Mouse (Mus musculus): ENCODE data around the gene Fbln2.

The Fbln2 gene

GRCm38 (mm10) chr6:91268318-91268717, 56.1 kb downstream of the Fbln2 start:
- H3K9me3 ChIP-seq (ENCODE audit: low read length) = no peaks in the 10 kb centered on the region
- TF ChIP-seq NANOG (IDR thresholded peaks at IDR 0.05; ENCODE audit: borderline replicate concordance, low read length) (no peak), CTCF (conservative IDR thresholded peaks at IDR 0.05; ENCODE audit: low read length) (no peak), POU5F1 (IDR thresholded peaks at IDR 0.05; ENCODE audit: borderline replicate concordance, low read length) (no peak)
- no peaks in the 10 kb centered on the region for H3K36me3 ChIP-seq (ENCODE audit: insufficient read depth, low read length)

GRCm38 (mm10) chr6:91277549-91277948, 65.3 kb downstream of the Fbln2 start:
- no peak for TF ChIP-seq POU5F1 (IDR thresholded peaks at IDR 0.05; ENCODE audit: borderline replicate concordance, low read length)
- TF ChIP-seq CTCF (conservative IDR thresholded peaks at IDR 0.05; ENCODE audit: low read length) = peak; percentile 85
- Histone ChIP-seq H3K36me3 (ENCODE audit: insufficient read depth, low read length) (no peaks in the 10 kb centered on the region), H3K9me3 (ENCODE audit: low read length) (no peaks in the 10 kb centered on the region), H3K27me3 (ENCODE audit: insufficient read depth, low read length) (peaks cover 17% of the 10 kb centered on the region), H3K4me1 (replicated peaks; ENCODE audit: low read depth, low read length) (peaks cover 8% of the 10 kb centered on the region; the same call in 1 of the 2 replicates), H3K4me3 (replicated peaks; ENCODE audit: low read length) (no peak overlapping the region)

More at GRCm38 (mm10) chr6:91268318-91268717, 56.1 kb downstream of the Fbln2 start:
- Histone ChIP-seq H3K4me3 (replicated peaks; ENCODE audit: low read length) (no peak overlapping the region), H3K4me1 (replicated peaks; ENCODE audit: low read depth, low read length) (peaks cover 7% of the 10 kb centered on the region), H3K27me3 (ENCODE audit: insufficient read depth, low read length) (peaks cover 18% of the 10 kb centered on the region)

GRCm38 (mm10) chr6:91278302-91278701, 66.0 kb downstream of the Fbln2 start:
- H3K27me3 ChIP-seq (ENCODE audit: insufficient read depth, low read length) = peaks cover 25% of the 10 kb centered on the region
- H3K4me3 ChIP-seq (replicated peaks; ENCODE audit: low read length) = no peak overlapping the region
- no peaks in the 10 kb centered on the region for H3K36me3 ChIP-seq (ENCODE audit: insufficient read depth, low read length)
- TF ChIP-seq CTCF (conservative IDR thresholded peaks at IDR 0.05; ENCODE audit: low read length) (no peak), POU5F1 (IDR thresholded peaks at IDR 0.05; ENCODE audit: borderline replicate concordance, low read length) (no peak)
- peaks cover 11% of the 10 kb centered on the region; the same call in 1 of the 2 replicates for H3K4me1 ChIP-seq (replicated peaks; ENCODE audit: low read depth, low read length)
- no peaks in the 10 kb centered on the region for H3K9me3 ChIP-seq (ENCODE audit: low read length)

GRCm38 (mm10) chr6:91279477-91279876, 67.2 kb downstream of the Fbln2 start:
- H3K9me3 ChIP-seq (ENCODE audit: low read length) = no peaks in the 10 kb centered on the region
- peaks cover 15% of the 10 kb centered on the region; the same call in 1 of the 2 replicates for H3K4me1 ChIP-seq (replicated peaks; ENCODE audit: low read depth, low read length)
- no peak for TF ChIP-seq POU5F1 (IDR thresholded peaks at IDR 0.05; ENCODE audit: borderline replicate concordance, low read length)
- no peak for TF ChIP-seq CTCF (conservative IDR thresholded peaks at IDR 0.05; ENCODE audit: low read length)
- TF ChIP-seq NANOG (IDR thresholded peaks at IDR 0.05; ENCODE audit: borderline replicate concordance, low read length) = no peak
- no peaks in the 10 kb centered on the region for H3K36me3 ChIP-seq (ENCODE audit: insufficient read depth, low read length)
- no peak overlapping the region for H3K4me3 ChIP-seq (replicated peaks; ENCODE audit: low read length)
- H3K27me3 ChIP-seq (ENCODE audit: insufficient read depth, low read length) = peaks cover 37% of the 10 kb centered on the region

- peaks cover 54% of the 10 kb centered on the region for H3K27me3 ChIP-seq (ENCODE audit: insufficient read depth, low read length)
- TF ChIP-seq NANOG (IDR thresholded peaks at IDR 0.05; ENCODE audit: borderline replicate concordance, low read length) = no peak
- peak; percentile 96 for TF ChIP-seq CTCF (conservative IDR thresholded peaks at IDR 0.05; ENCODE audit: low read length)
- H3K36me3 ChIP-seq (ENCODE audit: insufficient read depth, low read length) = no peaks in the 10 kb centered on the region
- no peak overlapping the region for H3K4me3 ChIP-seq (replicated peaks; ENCODE audit: low read length)
- H3K9me3 ChIP-seq (ENCODE audit: low read length) = no peaks in the 10 kb centered on the region
- H3K4me1 ChIP-seq (replicated peaks; ENCODE audit: low read depth, low read length) = peaks cover 31% of the 10 kb centered on the region
These were observed 69.0 kb downstream of the Fbln2 start for GRCm38 (mm10) chr6:91281206-91281605.

- TF ChIP-seq POU5F1 (IDR thresholded peaks at IDR 0.05; ENCODE audit: borderline replicate concordance, low read length) (no peak), CTCF (conservative IDR thresholded peaks at IDR 0.05; ENCODE audit: low read length) (no peak), NANOG (IDR thresholded peaks at IDR 0.05; ENCODE audit: borderline replicate concordance, low read length) (no peak)
- Histone ChIP-seq H3K9me3 (ENCODE audit: low read length) (no peaks in the 10 kb centered on the region), H3K4me3 (replicated peaks; ENCODE audit: low read length) (no peak overlapping the region), H3K36me3 (ENCODE audit: insufficient read depth, low read length) (no peaks in the 10 kb centered on the region), H3K27me3 (ENCODE audit: insufficient read depth, low read length) (peaks cover 59% of the 10 kb centered on the region), H3K4me1 (replicated peaks; ENCODE audit: low read depth, low read length) (peaks cover 35% of the 10 kb centered on the region)
These were observed 69.5 kb downstream of the Fbln2 start for GRCm38 (mm10) chr6:91281747-91282146.

- Histone ChIP-seq H3K4me1 (replicated peaks; ENCODE audit: low read depth, low read length) (peaks cover 34% of the 10 kb centered on the region), H3K4me3 (replicated peaks; ENCODE audit: low read length) (no peak overlapping the region), H3K9me3 (ENCODE audit: low read length) (no peaks in the 10 kb centered on the region), H3K36me3 (ENCODE audit: insufficient read depth, low read length) (no peaks in the 10 kb centered on the region), H3K27me3 (ENCODE audit: insufficient read depth, low read length) (peaks cover 72% of the 10 kb centered on the region)
- TF ChIP-seq NANOG (IDR thresholded peaks at IDR 0.05; ENCODE audit: borderline replicate concordance, low read length) = no peak
These were observed 70.8 kb downstream of the Fbln2 start for GRCm38 (mm10) chr6:91283031-91283430.

GRCm38 (mm10) chr6:91284521-91285449, 72.5 kb downstream of the Fbln2 start:
- Histone ChIP-seq H3K4me1 (replicated peaks; ENCODE audit: low read depth, low read length) (peaks cover 30% of the 10 kb centered on the region), H3K9me3 (ENCODE audit: low read length) (no peaks in the 10 kb centered on the region), H3K36me3 (ENCODE audit: insufficient read depth, low read length) (no peaks in the 10 kb centered on the region), H3K27me3 (ENCODE audit: insufficient read depth, low read length) (peaks cover 84% of the 10 kb centered on the region), H3K4me3 (replicated peaks; ENCODE audit: low read length) (peak overlapping the region; percentile 78)
- TF ChIP-seq NANOG (IDR thresholded peaks at IDR 0.05; ENCODE audit: borderline replicate concordance, low read length) (no peak), POU5F1 (IDR thresholded peaks at IDR 0.05; ENCODE audit: borderline replicate concordance, low read length) (no peak), CTCF (conservative IDR thresholded peaks at IDR 0.05; ENCODE audit: low read length) (no peak)

- Histone ChIP-seq H3K9me3 (ENCODE audit: low read length) (no peaks in the 10 kb centered on the region), H3K36me3 (ENCODE audit: insufficient read depth, low read length) (no peaks in the 10 kb centered on the region), H3K4me1 (replicated peaks; ENCODE audit: low read depth, low read length) (peaks cover 30% of the 10 kb centered on the region), H3K27me3 (ENCODE audit: insufficient read depth, low read length) (peaks cover 89% of the 10 kb centered on the region), H3K4me3 (replicated peaks; ENCODE audit: low read length) (peak overlapping the region; percentile 78)
- TF ChIP-seq POU5F1 (IDR thresholded peaks at IDR 0.05; ENCODE audit: borderline replicate concordance, low read length) (no peak), CTCF (conservative IDR thresholded peaks at IDR 0.05; ENCODE audit: low read length) (peak; percentile 33)
These were observed 73.2 kb downstream of the Fbln2 start for GRCm38 (mm10) chr6:91285450-91285790.

Data from E14TG2a.4 (cell line).